Mouse (Mus musculus): ENCODE measurements around the gene Pde4c. TPM values are rescaled to one million over a fixed set of nuclear protein-coding genes. Genes with fewer than 3 reads are reported as not detected.

Gene Pde4c
- total and polyA plus RNA-seq, 3 experiments, result 2.3 to 6.5 (median 4.7) TPM

GRCm38 (mm10) chr8:70758308-70758615 is 34.7 kb downstream of the Pde4c start:
- Histone ChIP-seq H3K4me2 (ENCODE audit: insufficient read depth, low read depth, poor library complexity, severe bottlenecking) (no peak overlapping the region), H3K4me1 (ENCODE audit: control insufficient read depth in 1 of 2, insufficient read depth in 2 of 2) (peaks cover 8 to 46% of the 10 kb centered on the region in 2 experiments), H3K9ac (ENCODE audit: insufficient read depth, low read depth) (no peak overlapping the region), H3K9me3 (replicated peaks; ENCODE audit: low read length) (no peaks in the 10 kb centered on the region), H3K4me3 (replicated peaks in 1 of 3; ENCODE audit: low read depth in 2 of 3, low read length in 2 of 3, poor library complexity in 1 of 3) (no peak overlapping the region), H3K36me3 (replicated peaks in 1 of 2; ENCODE audit: control insufficient read depth in 1 of 2, insufficient read depth in 1 of 2, low read length in 1 of 2) (peaks cover 20 to 49% of the 10 kb centered on the region in 2 experiments), H3K27ac (ENCODE audit: insufficient read depth, low read depth) (no peak overlapping the region), H3K27me3 (replicated peaks) (no peaks in the 10 kb centered on the region), H3K79me2 (replicated peaks; ENCODE audit: control insufficient read depth, extremely low read depth, insufficient read depth, poor library complexity, severe bottlenecking) (no peaks in the 10 kb centered on the region)
- dilution Hi-C loops (cut with MboI; ENCODE audit: extremely low pct_ligation_motif_present, extremely low pct_unique_long_range_greater_than_20kb, low sequenced_read_pairs), result no loop called here
- no peak for DNase-seq (ENCODE audit: extremely low read depth)
- in situ Hi-C loops (cut with MboI; ENCODE audit: low pct_ligation_motif_present, low pct_unique_long_range_greater_than_20kb, low sequenced_read_pairs), result no loop called here
- TF ChIP-seq JUND (conservative IDR thresholded peaks at IDR 0.05; ENCODE audit: low read depth, low read length) (no peak), IRF4 (IDR thresholded peaks at IDR 0.05; ENCODE audit: low read depth, low read length) (no peak), ZKSCAN1 (IDR thresholded peaks at IDR 0.05; ENCODE audit: borderline replicate concordance, low read depth, low read length) (no peak), BHLHE40 (IDR thresholded peaks at IDR 0.05; ENCODE audit: low read depth, low read length) (no peak), ETS1 (conservative IDR thresholded peaks at IDR 0.05; ENCODE audit: low read depth, low read length) (no peak), TCF12 (IDR thresholded peaks at IDR 0.05; ENCODE audit: low read depth, low read length) (no peak), PAX5 (IDR thresholded peaks at IDR 0.05; ENCODE audit: low read length) (no peak)

GRCm38 (mm10) chr8:70758616-70759561 is 35.4 kb downstream of the Pde4c start:
- H3K4me1 ChIP-seq (ENCODE audit: control insufficient read depth in 1 of 2, insufficient read depth in 2 of 2), result peaks cover 8 to 45% of the 10 kb centered on the region in 2 experiments
- no peaks in the 10 kb centered on the region for H3K9me3 ChIP-seq (replicated peaks; ENCODE audit: low read length)
- no peak overlapping the region for H3K4me3 ChIP-seq (replicated peaks in 1 of 3; ENCODE audit: low read depth in 2 of 3, low read length in 2 of 3, poor library complexity in 1 of 3)
- dilution Hi-C loops (cut with MboI; ENCODE audit: extremely low pct_ligation_motif_present, extremely low pct_unique_long_range_greater_than_20kb, low sequenced_read_pairs), result no loop called here
- in situ Hi-C loops (cut with MboI; ENCODE audit: low pct_ligation_motif_present, low pct_unique_long_range_greater_than_20kb, low sequenced_read_pairs), result no loop called here
- H3K79me2 ChIP-seq (replicated peaks; ENCODE audit: control insufficient read depth, extremely low read depth, insufficient read depth, poor library complexity, severe bottlenecking), result no peaks in the 10 kb centered on the region
- H3K27ac ChIP-seq (ENCODE audit: insufficient read depth, low read depth), result no peak overlapping the region
- H3K4me2 ChIP-seq (ENCODE audit: insufficient read depth, low read depth, poor library complexity, severe bottlenecking), result no peak overlapping the region
- H3K27me3 ChIP-seq (replicated peaks), result no peaks in the 10 kb centered on the region
- no peak overlapping the region for H3K9ac ChIP-seq (ENCODE audit: insufficient read depth, low read depth)
- DNase-seq (ENCODE audit: extremely low read depth), result no peak
- peaks cover 24 to 55% of the 10 kb centered on the region in 2 experiments for H3K36me3 ChIP-seq (replicated peaks in 1 of 2; ENCODE audit: control insufficient read depth in 1 of 2, insufficient read depth in 1 of 2, low read length in 1 of 2)
- no peak for TF ChIP-seq POLR2AphosphoS2 (IDR thresholded peaks at IDR 0.05; ENCODE audit: low read depth, low read length)
- no peak for TF ChIP-seq MAFK (IDR thresholded peaks at IDR 0.05; ENCODE audit: insufficient replicate concordance, low read length)
- TF ChIP-seq ZKSCAN1 (IDR thresholded peaks at IDR 0.05; ENCODE audit: borderline replicate concordance, low read depth, low read length), result no peak
- TF ChIP-seq UBTF (IDR thresholded peaks at IDR 0.05; ENCODE audit: low read depth, low read length), result no peak
- no peak for TF ChIP-seq TCF12 (IDR thresholded peaks at IDR 0.05; ENCODE audit: low read depth, low read length)
- TF ChIP-seq RCOR1 (conservative IDR thresholded peaks at IDR 0.05; ENCODE audit: low read depth, low read length), result no peak
- no peak for TF ChIP-seq SMC3 (IDR thresholded peaks at IDR 0.05; ENCODE audit: low read depth, low read length)
- no peak for TF ChIP-seq NELFE (IDR thresholded peaks at IDR 0.05; ENCODE audit: low read depth, low read length)
- TF ChIP-seq ZC3H11A (IDR thresholded peaks at IDR 0.05; ENCODE audit: low read depth, low read length), result no peak
- no peak for TF ChIP-seq IRF4 (IDR thresholded peaks at IDR 0.05; ENCODE audit: low read depth, low read length)
- TF ChIP-seq TBP (conservative IDR thresholded peaks at IDR 0.05; ENCODE audit: low read depth, low read length), result no peak
- no peak for TF ChIP-seq KAT2A (IDR thresholded peaks at IDR 0.05; ENCODE audit: insufficient replicate concordance, low read length)
- no peak for TF ChIP-seq JUND (conservative IDR thresholded peaks at IDR 0.05; ENCODE audit: low read depth, low read length)
- TF ChIP-seq HCFC1 (IDR thresholded peaks at IDR 0.05; ENCODE audit: low read depth, low read length), result no peak

Data from CH12.LX (cell line).